Mouse (Mus musculus): ENCODE measurements around the gene Ift20. TPM values are rescaled to one million over a fixed set of nuclear protein-coding genes. Genes with fewer than 3 reads are reported as not detected.
"Not testable (repeated sequence)": the region's sequence is repeated elsewhere in the genome, so short reads cannot be mapped to it uniquely, and the experiment has no call there.

Gene Ift20
- polyA plus RNA-seq, 1 experiment from 2014 or later, result 108 TPM

DNA sequence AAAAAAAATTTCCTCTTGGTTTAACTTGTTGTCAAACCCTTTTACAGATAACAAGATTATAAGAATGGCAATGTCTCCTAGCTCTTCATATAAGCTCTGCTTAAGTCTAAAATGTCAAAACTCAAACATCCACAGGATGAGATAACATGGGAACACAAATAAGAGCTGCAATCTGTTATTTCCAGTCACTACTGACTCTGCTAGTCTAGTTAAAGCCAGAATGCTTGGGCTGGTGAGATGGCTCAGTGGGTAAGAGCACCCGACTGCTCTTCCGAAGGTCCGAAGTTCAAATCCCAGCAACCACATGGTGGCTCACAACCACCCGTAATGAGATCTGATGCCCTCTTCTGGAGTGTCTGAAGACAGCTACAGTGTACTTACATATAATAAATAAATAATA is 37.9 kb downstream of the Ift20 start:
- H3K27ac ChIP-seq; H3K4me1 ChIP-seq; H3K4me3 ChIP-seq; H3K9ac ChIP-seq; ATAC-seq (ENCODE audit: low FRiP score); H3K27me3 ChIP-seq; H3K9me3 ChIP-seq (replicated peaks); H3K4me2 ChIP-seq (replicated peaks): not testable (repeated sequence)
- peaks cover 65% of the 10 kb centered on the region for H3K36me3 ChIP-seq
- WGBS, result 95% methylated on average over 3 of the region's 4 CpGs

DNA sequence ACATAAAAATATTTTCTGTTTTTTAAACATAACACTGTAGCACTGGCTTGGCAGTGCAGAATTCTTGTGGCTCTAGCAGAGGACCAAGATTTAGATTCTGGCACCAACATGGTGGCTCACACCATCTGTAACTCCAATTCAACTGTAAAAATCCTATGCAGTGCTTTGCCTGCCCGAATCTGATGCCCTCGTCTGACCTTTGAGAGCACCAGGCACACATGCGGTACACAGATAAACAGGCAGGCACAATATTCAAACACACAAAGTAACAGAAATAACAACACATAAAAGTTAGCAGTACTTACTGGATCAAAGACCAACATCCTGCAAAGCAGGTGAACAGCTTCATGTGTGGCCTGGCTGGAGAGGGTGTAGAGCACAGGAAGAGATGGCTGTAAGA is 38.4 kb downstream of the Ift20 start:
- H3K36me3 ChIP-seq, result peaks cover 66% of the 10 kb centered on the region
- H3K9ac ChIP-seq, result no peak overlapping the region
- no peaks in the 10 kb centered on the region for H3K4me1 ChIP-seq
- no peak overlapping the region for H3K4me2 ChIP-seq (replicated peaks)
- 86% methylated on average over 3 of the region's 3 CpGs for WGBS
- no peaks in the 10 kb centered on the region for H3K9me3 ChIP-seq (replicated peaks)
- no peaks in the 10 kb centered on the region for H3K27me3 ChIP-seq
- no peak overlapping the region for H3K27ac ChIP-seq
- H3K4me3 ChIP-seq, result no peak overlapping the region
- ATAC-seq (ENCODE audit: low FRiP score), result no peak

DNA sequence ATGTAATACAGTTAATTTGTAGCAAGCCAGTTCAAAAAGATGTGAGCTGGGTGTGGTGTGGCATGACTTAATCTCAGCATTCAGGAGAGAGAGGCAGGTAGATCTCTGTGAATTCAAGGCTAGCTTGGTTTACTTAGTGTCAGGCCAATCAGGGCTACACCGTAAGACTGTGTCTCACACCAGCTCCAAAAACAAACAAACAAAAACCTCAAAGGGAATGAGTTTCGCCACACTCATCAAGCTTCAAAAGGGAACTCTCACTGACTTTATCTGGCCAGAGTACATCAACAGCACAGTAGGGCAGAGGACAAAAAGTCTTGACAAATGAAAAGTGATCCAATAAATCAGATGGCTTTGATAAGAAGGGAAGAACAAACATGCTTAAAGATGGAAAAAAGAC is 38.8 kb downstream of the Ift20 start:
- WGBS, result 86% methylated on average over 2 of the region's 2 CpGs
- no peak overlapping the region for H3K9ac ChIP-seq
- no peak overlapping the region for H3K4me3 ChIP-seq
- H3K27ac ChIP-seq, result no peak overlapping the region
- H3K36me3 ChIP-seq, result peaks cover 70% of the 10 kb centered on the region
- H3K4me1 ChIP-seq, result no peaks in the 10 kb centered on the region
- no peak overlapping the region for H3K4me2 ChIP-seq (replicated peaks)
- no peak for ATAC-seq (ENCODE audit: low FRiP score)
- no peaks in the 10 kb centered on the region for H3K9me3 ChIP-seq (replicated peaks)
- H3K27me3 ChIP-seq, result no peaks in the 10 kb centered on the region

DNA sequence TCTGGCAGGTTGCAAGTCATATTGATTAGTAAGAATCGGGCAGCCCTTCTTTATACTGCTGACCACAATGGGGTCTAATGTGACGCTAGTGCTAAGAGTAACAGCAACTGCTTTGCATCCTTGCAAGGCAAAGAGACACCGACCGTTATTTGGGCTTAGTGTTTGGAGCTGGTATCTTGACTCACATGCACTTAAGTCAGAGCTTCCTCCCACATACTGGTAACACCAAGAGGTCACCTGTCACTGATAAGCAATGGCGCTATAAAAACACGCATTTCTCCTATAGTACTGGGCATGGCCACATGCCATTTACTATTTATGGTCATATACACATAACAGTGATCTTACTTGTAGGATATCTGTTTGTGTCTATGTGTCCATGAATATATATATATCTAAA is 46.7 kb downstream of the Ift20 start:
- Histone ChIP-seq H3K4me1 (no peaks in the 10 kb centered on the region), H3K36me3 (peaks cover 54% of the 10 kb centered on the region), H3K27me3 (no peaks in the 10 kb centered on the region), H3K9ac (no peak overlapping the region), H3K4me2 (replicated peaks) (no peak overlapping the region), H3K9me3 (replicated peaks) (0 out of 2 replicates have a peak, but pooled peaks cover 4% of the 10 kb centered on the region), H3K4me3 (no peak overlapping the region), H3K27ac (no peak overlapping the region)
- ATAC-seq (ENCODE audit: low FRiP score), result no peak
- 95% methylated on average over 6 of the region's 6 CpGs for WGBS

DNA sequence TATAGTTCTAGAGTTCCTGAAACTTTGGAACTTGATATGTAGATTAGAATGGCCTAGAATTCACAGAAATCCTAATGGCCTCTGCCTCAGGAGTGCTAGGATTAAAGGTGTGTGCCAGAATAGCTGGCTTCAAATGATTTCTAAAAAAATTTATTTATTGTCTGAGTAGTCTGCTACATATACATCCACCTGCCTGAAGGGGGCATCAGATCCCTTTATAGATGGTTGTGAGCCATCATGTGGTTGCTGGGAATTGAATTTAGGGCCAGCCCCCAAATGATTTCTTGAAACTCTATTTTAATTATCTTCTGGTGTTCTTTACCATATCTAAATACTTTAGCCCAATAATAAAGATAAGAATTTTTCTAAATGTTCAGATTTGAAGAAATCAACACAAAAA is 49.9 kb downstream of the Ift20 start:
- no peak overlapping the region for H3K27ac ChIP-seq
- no peak for ATAC-seq (ENCODE audit: low FRiP score)
- H3K4me2 ChIP-seq (replicated peaks), result no peak overlapping the region
- no peak overlapping the region for H3K9ac ChIP-seq
- H3K9me3 ChIP-seq (replicated peaks), result 0 out of 2 replicates have a peak, but pooled peaks cover 4% of the 10 kb centered on the region
- H3K27me3 ChIP-seq, result no peaks in the 10 kb centered on the region
- H3K4me3 ChIP-seq, result no peak overlapping the region
- no peaks in the 10 kb centered on the region for H3K4me1 ChIP-seq
- peaks cover 31% of the 10 kb centered on the region for H3K36me3 ChIP-seq

DNA sequence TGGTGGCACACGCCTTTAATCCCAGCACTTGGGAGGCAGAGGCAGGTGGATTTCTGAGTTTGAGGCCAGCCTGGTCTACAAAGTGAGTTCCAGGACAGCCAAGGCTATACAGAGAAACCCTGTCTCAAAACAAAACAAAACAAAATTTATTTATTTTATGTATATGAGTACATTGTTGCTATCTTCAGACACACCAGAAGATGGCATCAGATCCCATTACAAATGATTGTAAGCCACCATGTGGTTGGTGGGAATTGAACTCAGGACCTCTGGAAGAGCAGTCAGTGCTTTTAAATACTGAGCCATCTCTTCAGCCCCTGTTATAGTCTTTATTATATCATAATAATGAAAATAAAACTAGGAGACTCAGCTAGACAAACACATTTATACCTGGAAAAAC is 51.5 kb downstream of the Ift20 start:
- H3K27ac ChIP-seq; H3K4me3 ChIP-seq; H3K4me1 ChIP-seq; H3K4me2 ChIP-seq (replicated peaks); ATAC-seq (ENCODE audit: low FRiP score); H3K9ac ChIP-seq; H3K27me3 ChIP-seq; H3K9me3 ChIP-seq (replicated peaks): not testable (repeated sequence)
- H3K36me3 ChIP-seq, result peaks cover 22% of the 10 kb centered on the region
- 89% methylated on average over 1 of the region's 1 CpGs for WGBS

Other genes with a start within 250 kb of the Ift20 start
- gene BC030499, start 245.5 kb upstream of the Ift20 start, polyA plus RNA-seq (2016; fragmentation: Nextera tagmentation; extraction: Ambion mirVana), result 0.34 and 0.51 TPM in 2 replicates
- 29.4 and 35.9 TPM in 2 replicates for gene Spag5, start 234.8 kb upstream of the Ift20 start, polyA plus RNA-seq (2016; fragmentation: Nextera tagmentation; extraction: Ambion mirVana)
- 16.8 and 20.1 TPM in 2 replicates for gene Aldoc, start 213.4 kb upstream of the Ift20 start, polyA plus RNA-seq (2016; fragmentation: Nextera tagmentation; extraction: Ambion mirVana)
- gene Pigs, start 207.9 kb upstream of the Ift20 start, polyA plus RNA-seq (2016; fragmentation: Nextera tagmentation; extraction: Ambion mirVana), result 76.9 and 77.1 TPM in 2 replicates
- gene Unc119, start 192.9 kb upstream of the Ift20 start, polyA plus RNA-seq (2016; fragmentation: Nextera tagmentation; extraction: Ambion mirVana), result 86.0 and 92.7 TPM in 2 replicates
- not detected in 2 replicates for gene Foxn1, start 149.8 kb upstream of the Ift20 start, polyA plus RNA-seq (2016; fragmentation: Nextera tagmentation; extraction: Ambion mirVana)
- not detected in 2 replicates for gene Slc13a2, start 114.1 kb upstream of the Ift20 start, polyA plus RNA-seq (2016; fragmentation: Nextera tagmentation; extraction: Ambion mirVana)
- gene Slc46a1, start 70.7 kb upstream of the Ift20 start, polyA plus RNA-seq (2016; fragmentation: Nextera tagmentation; extraction: Ambion mirVana), result 17.5 and 17.9 TPM in 2 replicates
- 33.7 and 35.7 TPM in 2 replicates for gene Sarm1, start 38.6 kb upstream of the Ift20 start, polyA plus RNA-seq (2016; fragmentation: Nextera tagmentation; extraction: Ambion mirVana)
- 118 and 156 TPM in 2 replicates for gene Vtn, start 37.3 kb upstream of the Ift20 start, polyA plus RNA-seq (2016; fragmentation: Nextera tagmentation; extraction: Ambion mirVana)
- not detected in 2 replicates for gene Sebox, start 32.9 kb upstream of the Ift20 start, polyA plus RNA-seq (2016; fragmentation: Nextera tagmentation; extraction: Ambion mirVana)
- gene Tmem199, start 24.2 kb upstream of the Ift20 start, polyA plus RNA-seq (2016; fragmentation: Nextera tagmentation; extraction: Ambion mirVana), result 75.2 and 81.1 TPM in 2 replicates
- 166 and 176 TPM in 2 replicates for gene Poldip2, start 24.2 kb upstream of the Ift20 start, polyA plus RNA-seq (2016; fragmentation: Nextera tagmentation; extraction: Ambion mirVana)
- gene Tnfaip1, start within 50 bp of the Ift20 start, polyA plus RNA-seq (2016; fragmentation: Nextera tagmentation; extraction: Ambion mirVana), result 59.8 and 61.4 TPM in 2 replicates
- gene Tmem97, start 14.4 kb downstream of the Ift20 start, polyA plus RNA-seq (2016; fragmentation: Nextera tagmentation; extraction: Ambion mirVana), result 44.2 and 47.3 TPM in 2 replicates
- gene Nlk, start 161.0 kb downstream of the Ift20 start, polyA plus RNA-seq (2016; fragmentation: Nextera tagmentation; extraction: Ambion mirVana), result 25.3 and 26.6 TPM in 2 replicates
- gene Ccnq, start 215.4 kb downstream of the Ift20 start, polyA plus RNA-seq (2016; fragmentation: Nextera tagmentation; extraction: Ambion mirVana), result 29.2 and 31.3 TPM in 2 replicates

Data from hindbrain, embryonic 12.5 days (tissue).